Mouse (Mus musculus): ENCODE data around the gene Smdt1. TPM values are rescaled to one million over a fixed set of nuclear protein-coding genes. Genes with fewer than 3 reads are reported as not detected.
A peak's percentile ranks its signal among the peaks of the same experiment; 100 is the strongest.

Smdt1 gene
- polyA plus RNA-seq, 1 experiment from 2014 or later: 296 TPM

DNA sequence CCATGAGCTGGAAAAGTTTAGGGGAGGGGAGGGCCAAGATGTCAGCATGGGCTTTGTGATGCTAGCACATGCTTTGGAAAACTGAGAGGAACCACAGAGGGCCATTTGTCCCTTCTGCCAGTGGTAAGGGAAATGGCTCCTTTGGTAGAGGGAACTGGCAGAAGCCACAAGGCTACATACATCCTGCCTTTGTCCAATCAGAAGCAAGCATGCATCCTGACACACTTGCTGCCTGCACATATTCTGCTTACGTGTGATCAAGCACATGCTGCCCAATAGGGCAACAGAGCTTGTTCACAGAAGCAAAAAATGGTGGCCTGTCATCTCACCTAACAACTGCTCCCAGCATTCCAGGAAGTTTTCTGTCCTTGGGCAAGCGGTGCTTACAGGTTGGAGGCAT lies 13.4 kb upstream of the Smdt1 start:
- ATAC-seq (ENCODE audit: low FRiP score, low TSS enrichment) (no peak), DNase-seq (ENCODE audit: low spot score) (no peak)
- no peak overlapping the region for H3K27ac ChIP-seq (replicated peaks)
- no peak overlapping the region for H3K9ac ChIP-seq (ENCODE audit: low read length)
- TF ChIP-seq EP300 (optimal IDR thresholded peaks at IDR 0.05): no peak
- TF ChIP-seq CTCF (IDR thresholded peaks at IDR 0.05; ENCODE audit: low read depth): no peak
- H3K4me3 ChIP-seq (ENCODE audit: low read depth, low read length): no peak overlapping the region
- H3K4me1 ChIP-seq (replicated peaks; ENCODE audit: control insufficient read depth, insufficient read depth): no peaks in the 10 kb centered on the region
- no peaks in the 10 kb centered on the region for H3K27me3 ChIP-seq (ENCODE audit: control insufficient read depth, insufficient read depth, low read length)
- H3K4me2 ChIP-seq (replicated peaks; ENCODE audit: low read depth): no peak overlapping the region
- H3K36me3 ChIP-seq (ENCODE audit: control insufficient read depth, insufficient read depth, low read length): peaks cover 10% of the 10 kb centered on the region; the same call in 1 of the 2 replicates
- WGBS: 68% methylated on average over 2 of the region's 2 CpGs
- H3K9me3 ChIP-seq (ENCODE audit: control insufficient read depth, low read length): no peaks in the 10 kb centered on the region

DNA sequence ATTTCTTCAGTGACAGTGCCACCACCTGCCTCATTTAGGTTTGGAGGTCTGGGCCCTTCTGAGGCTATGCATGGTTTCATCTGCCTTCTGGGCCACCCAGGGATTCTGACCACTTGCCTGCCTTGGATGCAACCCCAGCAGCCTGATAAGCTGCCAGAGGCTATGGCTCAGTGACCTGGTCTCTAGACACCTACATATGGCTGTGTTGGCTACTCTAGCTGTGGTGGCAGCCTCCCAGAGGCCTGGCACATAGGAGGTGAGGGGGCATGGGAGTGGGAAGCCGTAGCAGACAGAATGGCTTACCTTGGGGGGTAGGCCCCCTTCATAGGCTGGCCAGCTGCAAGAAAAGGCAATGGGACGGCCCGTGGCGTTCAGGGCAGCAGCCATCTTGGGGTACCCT lies 3.6 kb upstream of the Smdt1 start:
- TF ChIP-seq EP300 (optimal IDR thresholded peaks at IDR 0.05) (no peak), CTCF (IDR thresholded peaks at IDR 0.05; ENCODE audit: low read depth) (no peak)
- Histone ChIP-seq H3K27me3 (ENCODE audit: control insufficient read depth, insufficient read depth, low read length) (no peaks in the 10 kb centered on the region), H3K4me3 (ENCODE audit: low read depth, low read length) (no peak overlapping the region), H3K9me3 (ENCODE audit: control insufficient read depth, low read length) (no peaks in the 10 kb centered on the region), H3K9ac (ENCODE audit: low read length) (no peak overlapping the region), H3K36me3 (ENCODE audit: control insufficient read depth, insufficient read depth, low read length) (peaks cover 21% of the 10 kb centered on the region; the same call in 1 of the 2 replicates), H3K27ac (replicated peaks) (no peak overlapping the region), H3K4me1 (replicated peaks; ENCODE audit: control insufficient read depth, insufficient read depth) (peaks cover 2% of the 10 kb centered on the region; the same call in 1 of the 2 replicates), H3K4me2 (replicated peaks; ENCODE audit: low read depth) (no peak overlapping the region)
- no peak for ATAC-seq (ENCODE audit: low FRiP score, low TSS enrichment)
- no peak for DNase-seq (ENCODE audit: low spot score)
- 91% methylated on average over 4 of the region's 4 CpGs for WGBS

DNA sequence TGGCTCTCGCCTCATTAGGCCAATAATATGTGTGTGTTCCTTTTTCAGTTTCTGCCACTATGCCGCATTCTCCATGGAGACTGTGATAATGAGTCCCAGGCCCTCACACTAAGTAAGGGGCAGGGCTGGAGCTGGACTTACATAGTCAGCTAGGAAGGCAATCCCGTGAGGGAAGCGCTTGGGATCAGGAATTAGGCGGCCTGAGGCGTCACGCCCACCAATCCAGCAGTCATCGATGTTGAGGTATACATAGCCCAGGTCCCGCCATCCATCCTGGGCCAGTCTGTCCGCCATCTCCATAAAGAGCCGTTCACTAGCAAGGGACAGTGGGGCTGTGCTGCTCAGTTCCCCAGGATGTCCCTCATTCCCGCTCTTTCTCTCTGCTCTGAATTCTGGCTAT lies 2.1 kb upstream of the Smdt1 start:
- Histone ChIP-seq H3K9me3 (ENCODE audit: control insufficient read depth, low read length) (no peaks in the 10 kb centered on the region), H3K27ac (replicated peaks) (no peak overlapping the region), H3K4me1 (replicated peaks; ENCODE audit: control insufficient read depth, insufficient read depth) (peaks cover 6% of the 10 kb centered on the region), H3K27me3 (ENCODE audit: control insufficient read depth, insufficient read depth, low read length) (no peaks in the 10 kb centered on the region), H3K4me3 (ENCODE audit: low read depth, low read length) (no peak overlapping the region), H3K9ac (ENCODE audit: low read length) (no peak overlapping the region), H3K36me3 (ENCODE audit: control insufficient read depth, insufficient read depth, low read length) (peaks cover 19% of the 10 kb centered on the region; the same call in 1 of the 2 replicates), H3K4me2 (replicated peaks; ENCODE audit: low read depth) (no peak overlapping the region)
- DNase-seq (ENCODE audit: low spot score): no peak
- 89% methylated on average over 12 of the region's 12 CpGs for WGBS
- no peak for TF ChIP-seq CTCF (IDR thresholded peaks at IDR 0.05; ENCODE audit: low read depth)
- TF ChIP-seq EP300 (optimal IDR thresholded peaks at IDR 0.05): no peak
- ATAC-seq (ENCODE audit: low FRiP score, low TSS enrichment): no peak

DNA sequence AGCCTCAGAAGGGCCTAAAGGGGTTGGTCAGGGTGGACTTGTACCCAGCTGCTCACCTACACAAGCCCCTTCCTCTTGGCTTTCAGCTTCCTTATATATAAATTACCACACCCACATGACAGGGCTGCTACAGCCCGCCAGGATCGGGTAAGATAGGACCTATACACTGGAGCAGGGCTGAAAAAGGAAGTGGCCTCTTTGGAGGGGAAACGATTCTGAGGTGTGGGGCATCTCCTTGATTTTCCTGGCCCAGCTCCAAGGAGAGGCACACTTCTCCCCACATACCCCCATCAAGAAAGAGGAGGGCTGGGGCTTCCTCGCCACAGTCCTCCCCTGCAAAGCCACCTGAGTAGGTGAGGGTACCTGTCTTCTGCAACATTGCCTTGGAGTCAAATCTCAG lies 884 bp upstream of the Smdt1 start:
- peak overlapping the region; percentile 78 for H3K9ac ChIP-seq (ENCODE audit: low read length)
- no peak for TF ChIP-seq CTCF (IDR thresholded peaks at IDR 0.05; ENCODE audit: low read depth)
- TF ChIP-seq EP300 (optimal IDR thresholded peaks at IDR 0.05): no peak
- WGBS: 13% methylated on average over 4 of the region's 4 CpGs
- H3K27me3 ChIP-seq (ENCODE audit: control insufficient read depth, insufficient read depth, low read length): no peaks in the 10 kb centered on the region
- no peaks in the 10 kb centered on the region for H3K9me3 ChIP-seq (ENCODE audit: control insufficient read depth, low read length)
- H3K36me3 ChIP-seq (ENCODE audit: control insufficient read depth, insufficient read depth, low read length): peaks cover 13% of the 10 kb centered on the region; the same call in 1 of the 2 replicates
- H3K4me1 ChIP-seq (replicated peaks; ENCODE audit: control insufficient read depth, insufficient read depth): peaks cover 6% of the 10 kb centered on the region
- peak overlapping the region; percentile 67 for H3K4me3 ChIP-seq (ENCODE audit: low read depth, low read length)
- peak overlapping the region; percentile 66 for H3K4me2 ChIP-seq (replicated peaks; ENCODE audit: low read depth)
- no peak for ATAC-seq (ENCODE audit: low FRiP score, low TSS enrichment)
- H3K27ac ChIP-seq (replicated peaks): peak overlapping the region; percentile 86; the same call in 1 of the 2 replicates
- no peak for DNase-seq (ENCODE audit: low spot score)

DNA sequence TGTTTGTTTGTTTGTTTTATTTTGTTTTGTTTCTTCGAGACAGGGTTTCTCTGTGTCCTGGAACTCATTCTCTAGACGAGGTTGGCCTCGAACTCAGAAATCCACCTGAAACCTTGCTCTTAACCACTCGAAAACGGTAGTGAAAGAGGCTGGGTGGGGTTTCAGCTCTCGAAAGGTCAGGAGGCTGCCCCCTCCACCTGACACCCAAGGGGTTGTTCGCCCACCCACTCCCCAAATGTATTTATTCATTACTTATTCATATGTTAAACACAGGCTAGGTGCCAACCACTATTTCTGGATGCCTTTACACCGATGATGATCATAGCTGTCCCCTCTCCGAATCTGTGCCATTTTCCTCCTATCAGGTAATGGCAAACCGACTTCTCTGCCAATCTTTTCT lies 391 bp downstream of the Smdt1 start:
- ATAC-seq (ENCODE audit: low FRiP score, low TSS enrichment): no peak

DNA sequence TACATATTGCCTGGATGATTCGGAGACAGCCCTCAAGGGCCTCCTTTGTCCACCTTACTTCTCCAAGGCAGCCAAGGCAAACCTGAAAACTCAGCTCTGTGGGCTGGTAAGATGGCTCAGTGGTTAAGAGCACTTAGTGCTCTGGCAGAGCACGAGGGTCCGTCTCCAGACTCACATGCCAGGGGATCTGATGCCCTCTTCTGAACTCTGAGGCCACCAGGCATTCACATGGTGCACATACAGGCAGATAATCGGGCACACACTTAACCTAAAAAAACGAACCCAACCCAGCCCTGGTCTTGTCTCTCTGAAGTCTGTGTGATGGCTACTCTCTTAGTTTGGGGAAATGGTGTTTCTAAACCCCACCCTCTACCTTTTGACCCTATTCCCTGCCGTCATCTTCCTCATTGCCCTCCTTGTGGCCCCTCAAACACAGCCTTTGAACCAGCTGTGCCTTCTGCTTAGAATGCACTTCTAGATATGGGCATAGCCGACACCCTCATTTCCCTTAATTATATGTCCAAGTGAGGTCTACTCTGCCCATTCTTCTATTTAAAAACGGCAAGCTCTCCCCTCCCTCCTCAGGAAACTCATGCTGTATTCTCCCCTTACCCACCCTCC lies 985 bp downstream of the Smdt1 start:
- Histone ChIP-seq H3K4me2 (replicated peaks; ENCODE audit: low read depth) (no peak overlapping the region), H3K4me1 (replicated peaks; ENCODE audit: control insufficient read depth, insufficient read depth) (peaks cover 6% of the 10 kb centered on the region)
- ATAC-seq (ENCODE audit: low FRiP score, low TSS enrichment): no peak

More for the DNA sequence above, 391 bp downstream of the Smdt1 start:
- H3K27me3 ChIP-seq (ENCODE audit: control insufficient read depth, insufficient read depth, low read length): no peaks in the 10 kb centered on the region
- H3K27ac ChIP-seq (replicated peaks): peak overlapping the region; percentile 86
- peaks cover 6% of the 10 kb centered on the region for H3K4me1 ChIP-seq (replicated peaks; ENCODE audit: control insufficient read depth, insufficient read depth)
- TF ChIP-seq EP300 (optimal IDR thresholded peaks at IDR 0.05) (no peak), CTCF (IDR thresholded peaks at IDR 0.05; ENCODE audit: low read depth) (no peak; the same call in 1 of the 2 replicates)
- H3K4me3 ChIP-seq (ENCODE audit: low read depth, low read length): peak overlapping the region; percentile 67
- peaks cover 13% of the 10 kb centered on the region; the same call in 1 of the 2 replicates for H3K36me3 ChIP-seq (ENCODE audit: control insufficient read depth, insufficient read depth, low read length)
- 56% methylated on average over 10 of the region's 10 CpGs for WGBS
- H3K4me2 ChIP-seq (replicated peaks; ENCODE audit: low read depth): peak overlapping the region; percentile 66
- H3K9ac ChIP-seq (ENCODE audit: low read length): peak overlapping the region; percentile 78
- no peak for DNase-seq (ENCODE audit: low spot score)
- no peaks in the 10 kb centered on the region for H3K9me3 ChIP-seq (ENCODE audit: control insufficient read depth, low read length)

More for the DNA sequence above, 985 bp downstream of the Smdt1 start:
- H3K9ac ChIP-seq (ENCODE audit: low read length): no peak overlapping the region
- 67% methylated on average over 8 of the region's 8 CpGs for WGBS
- no peak for DNase-seq (ENCODE audit: low spot score)
- no peak overlapping the region for H3K27ac ChIP-seq (replicated peaks)
- no peak overlapping the region for H3K4me3 ChIP-seq (ENCODE audit: low read depth, low read length)
- H3K9me3 ChIP-seq (ENCODE audit: control insufficient read depth, low read length): no peaks in the 10 kb centered on the region
- no peaks in the 10 kb centered on the region for H3K27me3 ChIP-seq (ENCODE audit: control insufficient read depth, insufficient read depth, low read length)
- peaks cover 12% of the 10 kb centered on the region; the same call in 1 of the 2 replicates for H3K36me3 ChIP-seq (ENCODE audit: control insufficient read depth, insufficient read depth, low read length)
- no peak for TF ChIP-seq CTCF (IDR thresholded peaks at IDR 0.05; ENCODE audit: low read depth)
- no peak for TF ChIP-seq EP300 (optimal IDR thresholded peaks at IDR 0.05)
